8 mouse cellular contexts compared by ENCODE assay signal in genomic region chrX:161399110-161399509, GRCm38 (mm10).
DNase-seq lines count a peak whose midpoint lies in the region; ATAC-seq and TF ChIP-seq lines count a peak whose summit lies in the region.

No protein-coding gene starts in this region.

- no peaks in the 10 kb centered on the region for H3K36me3 ChIP-seq in liver, embryonic 12.5 days
- H3K36me3 ChIP-seq in liver, embryonic 14.5 days (replicated peaks; ENCODE audit: control insufficient read depth, insufficient read depth, low read depth): no peaks in the 10 kb centered on the region

- no peaks in the 10 kb centered on the region; the same call in 1 of the 2 replicates for H3K27me3 ChIP-seq in liver, embryonic 12.5 days (replicated peaks)
- H3K27me3 ChIP-seq in liver, embryonic 14.5 days (ENCODE audit: control insufficient read depth, insufficient read depth, low read length): no peaks in the 10 kb centered on the region

- 14% methylated on average over 11 of the region's 11 CpGs for WGBS in liver, embryonic 12.5 days (ENCODE audit: insufficient replicate concordance)
- 20% methylated on average over 11 of the region's 11 CpGs for WGBS in liver, embryonic 14.5 days (ENCODE audit: insufficient replicate concordance)

- H3K4me3 ChIP-seq in liver, embryonic 12.5 days: no peak overlapping the region
- H3K4me3 ChIP-seq in embryonic fibroblast, embryonic 13.5 days (ENCODE audit: insufficient read depth, low read length): no peak overlapping the region
- no peak overlapping the region for H3K4me3 ChIP-seq in liver, embryonic 14.5 days (ENCODE audit: insufficient read depth in 1 of 2, low read depth in 2 of 2, low read length in 2 of 2)

- peak; percentile 74 for DNase-seq in liver
- peak; percentile 70 for DNase-seq in adrenal gland, postnatal 25 days
- DNase-seq in kidney, postnatal 10 days: peak; percentile 86
- peak; percentile 48 to 49 (median 49) for DNase-seq in liver, embryonic 14.5 days (ENCODE audit: low read depth in 3 of 3, low spot score in 3 of 3)
- peak; percentile 37 for DNase-seq in right cerebral cortex, adult 18-20 months
- DNase-seq in urinary bladder, postnatal 10 days (ENCODE audit: low spot score): peak; percentile 18

- peak; percentile 66; the same call in 1 of the 2 replicates for TF ChIP-seq CTCF in embryonic fibroblast, embryonic 13.5 days (IDR thresholded peaks at IDR 0.05; ENCODE audit: borderline replicate concordance, insufficient read depth, low read length)
- peak; percentile 87 for TF ChIP-seq CTCF in liver, embryonic 14.5 days (IDR thresholded peaks at IDR 0.05; ENCODE audit: low read depth)

- no peak overlapping the region for H3K27ac ChIP-seq in liver, embryonic 12.5 days
- H3K27ac ChIP-seq in embryonic fibroblast, embryonic 13.5 days (ENCODE audit: insufficient read depth, low read length): no peak overlapping the region
- H3K27ac ChIP-seq in liver, embryonic 14.5 days: no peak overlapping the region

- no peak overlapping the region for H3K4me2 ChIP-seq in liver, embryonic 12.5 days
- H3K4me2 ChIP-seq in liver, embryonic 14.5 days (ENCODE audit: low read depth): no peak overlapping the region

- no peaks in the 10 kb centered on the region for H3K4me1 ChIP-seq in liver, embryonic 12.5 days
- H3K4me1 ChIP-seq in embryonic fibroblast, embryonic 13.5 days (ENCODE audit: control insufficient read depth, insufficient read depth, low read length): no peaks in the 10 kb centered on the region
- H3K4me1 ChIP-seq in liver, embryonic 14.5 days (replicated peaks; ENCODE audit: control insufficient read depth in 2 of 2, insufficient read depth in 2 of 2, low read length in 1 of 2): no peaks in the 10 kb centered on the region

- ATAC-seq in liver, embryonic 12.5 days: no peak
- ATAC-seq in liver, embryonic 14.5 days (ENCODE audit: insufficient read depth): no peak

- no peaks in the 10 kb centered on the region for H3K9me3 ChIP-seq in liver, embryonic 12.5 days (replicated peaks)
- H3K9me3 ChIP-seq in liver, embryonic 14.5 days (ENCODE audit: control insufficient read depth, low read length): no peaks in the 10 kb centered on the region

- TF ChIP-seq EP300 in liver, embryonic 14.5 days (IDR thresholded peaks at IDR 0.05; ENCODE audit: low read depth): no peak

- TF ChIP-seq POLR2A in embryonic fibroblast, embryonic 13.5 days (IDR thresholded peaks at IDR 0.05; ENCODE audit: low read depth, low read length): no peak

- H3K9ac ChIP-seq in liver, embryonic 12.5 days: no peak overlapping the region
- no peak overlapping the region for H3K9ac ChIP-seq in liver, embryonic 14.5 days (replicated peaks)

Comparison
In these comparisons a context has a peak if more than half of its experiments do, and no peak if none do; other contexts are left out.
1. DNase-seq: peak in every context shown above with its lines; median percentile 86 in kidney, postnatal 10 days; 74 in liver; 70 in adrenal gland, postnatal 25 days; 49 in liver, embryonic 14.5 days; 37 in right cerebral cortex, adult 18-20 months; 18 in urinary bladder, postnatal 10 days.